Mouse (Mus musculus): Measurements from ENCODE around the gene Hist1h2bn. TPM values are rescaled to one million over a fixed set of nuclear protein-coding genes. Genes with fewer than 3 reads are reported as not detected.
"Not testable (repeated sequence)": the region's sequence is repeated elsewhere in the genome, so short reads cannot be mapped to it uniquely, and the experiment has no call there.

Hist1h2bn gene
- polyA plus RNA-seq, 1 experiment, result 1.1 TPM

GRCm38 (mm10) chr13:21781639-21782038, 27.7 kb downstream of the Hist1h2bn start:
- no peak for DNase-seq (ENCODE audit: low read depth)

- not testable (repeated sequence) for DNase-seq (ENCODE audit: low read depth)
Measured at GRCm38 (mm10) chr13:21782361-21783254, 28.7 kb downstream of the Hist1h2bn start.

GRCm38 (mm10) chr13:21783255-21783617, 29.3 kb downstream of the Hist1h2bn start, which contains the start of gene Hist1h3i:
Gene Hist1h3i (minus strand): TSS chr13:21783370.
- no peak for DNase-seq (ENCODE audit: low read depth)

GRCm38 (mm10) chr13:21783734-21784161, 29.8 kb downstream of the Hist1h2bn start:
- DNase-seq (ENCODE audit: low read depth), result no peak

- no peak for DNase-seq (ENCODE audit: low read depth)
Measured at GRCm38 (mm10) chr13:21784311-21784710, 30.4 kb downstream of the Hist1h2bn start.

GRCm38 (mm10) chr13:21786189-21786898, 32.4 kb downstream of the Hist1h2bn start:
- DNase-seq (ENCODE audit: low read depth), result no peak

GRCm38 (mm10) chr13:21786899-21787629, 33.1 kb downstream of the Hist1h2bn start, which contains the start of the genes Hist1h2an and Hist1h2bp:
Gene Hist1h2an (minus strand): TSS chr13:21787218.
Gene Hist1h2bp (plus strand): TSS chr13:21787461.
- peak; percentile 94 for DNase-seq (ENCODE audit: low read depth)

- DNase-seq (ENCODE audit: low read depth), result no peak
Measured at GRCm38 (mm10) chr13:21787760-21788593, 34.1 kb downstream of the Hist1h2bn start.

GRCm38 (mm10) chr13:21789925-21790324, 36.0 kb downstream of the Hist1h2bn start:
- DNase-seq (ENCODE audit: low read depth), result no peak

- no peak for DNase-seq (ENCODE audit: low read depth)
Measured at GRCm38 (mm10) chr13:21790601-21791283, 36.8 kb downstream of the Hist1h2bn start.

GRCm38 (mm10) chr13:21795584-21795983, 41.7 kb downstream of the Hist1h2bn start:
- no peak for DNase-seq (ENCODE audit: low read depth)

- not testable (repeated sequence) for DNase-seq (ENCODE audit: low read depth)
Measured at GRCm38 (mm10) chr13:21797163-21797562, 43.2 kb downstream of the Hist1h2bn start.

- DNase-seq (ENCODE audit: low read depth), result not testable (repeated sequence)
Measured at GRCm38 (mm10) chr13:21803058-21803457, 49.1 kb downstream of the Hist1h2bn start.

Other genes with a start within 250 kb of the Hist1h2bn start
- gene Zkscan8, start 223.0 kb upstream of the Hist1h2bn start, polyA plus RNA-seq (2012; rRNA removed), result 6.2 and 6.3 TPM in 2 replicates
- gene Olfr1366, start 211.3 kb upstream of the Hist1h2bn start, polyA plus RNA-seq (2012; rRNA removed), result not detected in 2 replicates
- gene Olfr1535, start 194.2 kb upstream of the Hist1h2bn start, polyA plus RNA-seq (2012; rRNA removed), result not detected in 2 replicates
- not detected in 2 replicates for gene Olfr1364, start 172.4 kb upstream of the Hist1h2bn start, polyA plus RNA-seq (2012; rRNA removed)
- not detected in 2 replicates for gene Olfr1362, start 140.1 kb upstream of the Hist1h2bn start, polyA plus RNA-seq (2012; rRNA removed)
- gene Olfr11, start 111.6 kb upstream of the Hist1h2bn start, polyA plus RNA-seq (2012; rRNA removed), result not detected in 2 replicates
- gene Olfr1361, start 90.7 kb upstream of the Hist1h2bn start, polyA plus RNA-seq (2012; rRNA removed), result not detected in 2 replicates
- gene Olfr1360, start 76.7 kb upstream of the Hist1h2bn start, polyA plus RNA-seq (2012; rRNA removed), result not detected in 2 replicates
- gene Olfr1359, start 56.0 kb upstream of the Hist1h2bn start, polyA plus RNA-seq (2012; rRNA removed), result not detected in 2 replicates
- 1.8 TPM in 1 of 2 replicates, not detected in the other for gene Hist1h2bl, start 38.0 kb upstream of the Hist1h2bn start, polyA plus RNA-seq (2012; rRNA removed)
- 3.0 and 4.3 TPM in 2 replicates for gene Hist1h2ai, start 37.7 kb upstream of the Hist1h2bn start, polyA plus RNA-seq (2012; rRNA removed)
- gene Hist1h3h, start 36.5 kb upstream of the Hist1h2bn start, polyA plus RNA-seq (2012; rRNA removed), result 4.0 and 12.7 TPM in 2 replicates
- 0.65 TPM in 1 of 2 replicates, not detected in the other for gene Hist1h2bm, start 32.1 kb upstream of the Hist1h2bn start, polyA plus RNA-seq (2012; rRNA removed)
- gene Hist1h4j, start 19.1 kb upstream of the Hist1h2bn start, polyA plus RNA-seq (2012; rRNA removed), result 0.97 and 1.7 TPM in 2 replicates
- 3.7 and 10.4 TPM in 2 replicates for gene Hist1h4k, start 3.6 kb upstream of the Hist1h2bn start, polyA plus RNA-seq (2012; rRNA removed)
- gene Hist1h2ak, start 296 bp upstream of the Hist1h2bn start, polyA plus RNA-seq (2012; rRNA removed), result 1.1 and 1.3 TPM in 2 replicates
- 0.43 TPM in 2 replicates for gene Hist1h1b, start 26.5 kb downstream of the Hist1h2bn start, polyA plus RNA-seq (2012; rRNA removed)
- gene Hist1h3i, start 29.2 kb downstream of the Hist1h2bn start, polyA plus RNA-seq (2012; rRNA removed), result 5.2 and 5.7 TPM in 2 replicates
- 1.4 and 2.6 TPM in 2 replicates for gene Hist1h2an, start 33.1 kb downstream of the Hist1h2bn start, polyA plus RNA-seq (2012; rRNA removed)
- 1.3 and 4.4 TPM in 2 replicates for gene Hist1h2bp, start 33.3 kb downstream of the Hist1h2bn start, polyA plus RNA-seq (2012; rRNA removed)
- 6.5 and 38.5 TPM in 2 replicates for gene Hist1h2bq, start 56.1 kb downstream of the Hist1h2bn start, polyA plus RNA-seq (2012; rRNA removed)
- not detected in 2 replicates for gene Hist1h2ao, start 56.3 kb downstream of the Hist1h2bn start, polyA plus RNA-seq (2012; rRNA removed)
- gene Hist1h4m, start 57.6 kb downstream of the Hist1h2bn start, polyA plus RNA-seq (2012; rRNA removed), result not detected in 2 replicates
- 14.4 and 25.0 TPM in 2 replicates for gene Hist1h4n, start 78.1 kb downstream of the Hist1h2bn start, polyA plus RNA-seq (2012; rRNA removed)
- 16.8 and 17.6 TPM in 2 replicates for gene Hist1h2ap, start 79.4 kb downstream of the Hist1h2bn start, polyA plus RNA-seq (2012; rRNA removed)
- gene Hist1h2br, start 79.6 kb downstream of the Hist1h2bn start, polyA plus RNA-seq (2012; rRNA removed), result 4.6 and 35.6 TPM in 2 replicates
- 0.81 and 1.4 TPM in 2 replicates for gene Zfp184, start 191.0 kb downstream of the Hist1h2bn start, polyA plus RNA-seq (2012; rRNA removed)
- gene Pom121l2, start 227.1 kb downstream of the Hist1h2bn start, polyA plus RNA-seq (2012; rRNA removed), result 0.11 and 0.46 TPM in 2 replicates

All from gonadal fat pad, adult 2 months (tissue).